Mouse (Mus musculus) embryonic facial prominence, embryonic 15.5 days (tissue): ENCODE results near the gene Ankdd1b. TPM values are rescaled to one million over a fixed set of nuclear protein-coding genes. Genes with fewer than 3 reads are reported as not detected.

ENCODE experiments used
- ATAC-seq: fragments of 200-750 bp; cut with Nextera tagmentation; 2 replicates; pipeline ENCODE4 v1.8.0; 2017; ENCODE audit warnings: low read depth, moderate TSS enrichment; ENCODE audit not compliant: insufficient number of reproducible peaks, low FRiP score, low TSS enrichment
- H3K27ac ChIP-seq: fragments of 300-500 bp; sonication (generic); replicated peaks from 2 replicates; pipeline ENCODE4 v1.5.1; 2015; ENCODE audit warnings: mild to moderate bottlenecking, inconsistent platforms
- H3K27me3 ChIP-seq: fragments of 300-500 bp; sonication (generic); 2 replicates; pipeline ENCODE4 v1.6.1; 2015; ENCODE audit warnings: inconsistent platforms
- H3K36me3 ChIP-seq: fragments of 300-500 bp; sonication (generic); 2 replicates; pipeline ENCODE4 v1.6.1; 2015; ENCODE audit warnings: mild to moderate bottlenecking, inconsistent platforms
- H3K4me1 ChIP-seq: fragments of 300-500 bp; sonication (generic); 2 replicates; pipeline ENCODE4 v1.6.1; 2015; ENCODE audit warnings: inconsistent platforms
- H3K4me2 ChIP-seq: fragments of 300-500 bp; sonication (generic); replicated peaks from 2 replicates; pipeline ENCODE4 v1.6.1; 2015; ENCODE audit warnings: mild to moderate bottlenecking, inconsistent platforms
- H3K4me3 ChIP-seq: fragments of 300-500 bp; sonication (generic); replicated peaks from 2 replicates; pipeline ENCODE4 v1.5.1; 2015; ENCODE audit warnings: mild to moderate bottlenecking, inconsistent platforms
- H3K9ac ChIP-seq: fragments of 300-500 bp; sonication (generic); 2 replicates; pipeline ENCODE4 v1.6.1; 2015; ENCODE audit warnings: inconsistent platforms
- H3K9me3 ChIP-seq: fragments of 300-500 bp; sonication (generic); replicated peaks from 2 replicates; pipeline ENCODE4 v1.6.1; 2016; ENCODE audit warnings: inconsistent platforms
- WGBS: fragments of 180-500 bp; shearing (Covaris S2); methylation state at CpG from one replicate; pipeline ENCODE4 v1.1.7; 2015; 5-methylcytosine and 5-hydroxymethylcytosine counted together
- polyA plus RNA-seq: library from polyadenylated mRNA; unstranded; fragments of >200 nt; fragmentation: Nextera tagmentation; extraction: Ambion mirVana; gene quantifications from 2 replicates; pipeline ENCODE4 v1.2.1, GENCODE M21; 2015

The Ankdd1b gene
- 0.12 and 0.26 TPM in 2 replicates for polyA plus RNA-seq

DNA sequence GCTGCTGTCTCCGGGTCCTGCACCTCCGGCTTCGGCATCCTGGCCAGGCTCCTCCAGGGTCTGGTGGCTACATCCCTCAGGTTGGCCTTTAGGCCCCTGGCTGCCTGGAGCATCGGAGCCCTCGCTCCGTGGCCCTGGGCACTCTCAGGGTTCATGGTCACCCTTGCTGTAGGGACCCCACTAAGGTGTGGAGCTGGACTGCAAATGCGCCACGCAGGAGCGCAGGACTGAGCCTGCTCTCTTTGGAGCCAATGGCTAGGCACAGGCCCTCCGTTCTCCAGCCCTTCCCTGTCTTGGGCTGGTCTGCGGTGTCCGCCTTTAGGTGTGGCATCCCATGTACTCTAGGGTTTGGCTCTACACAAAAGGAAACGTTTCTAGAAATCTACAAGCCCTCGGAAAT lies at the start of gene Ankdd1b:
Gene Ankdd1b (minus strand): TSS at position 242 of the 400 bp plus-strand sequence.
- H3K4me2 ChIP-seq: no peak within 1 kb of the TSS
- no peak within 1 kb of the TSS for H3K4me3 ChIP-seq
- 84% methylated on average over 14 of the region's 14 CpGs for WGBS
- H3K9me3 ChIP-seq: no peaks in the 10 kb centered on the region
- ATAC-seq: no peak
- H3K27ac ChIP-seq: no peak within 1 kb of the TSS
- no peaks in the 10 kb centered on the region for H3K4me1 ChIP-seq
- H3K9ac ChIP-seq: no peak within 1 kb of the TSS
- no peaks in the 10 kb centered on the region for H3K36me3 ChIP-seq
- H3K27me3 ChIP-seq: no peaks in the 10 kb centered on the region

DNA sequence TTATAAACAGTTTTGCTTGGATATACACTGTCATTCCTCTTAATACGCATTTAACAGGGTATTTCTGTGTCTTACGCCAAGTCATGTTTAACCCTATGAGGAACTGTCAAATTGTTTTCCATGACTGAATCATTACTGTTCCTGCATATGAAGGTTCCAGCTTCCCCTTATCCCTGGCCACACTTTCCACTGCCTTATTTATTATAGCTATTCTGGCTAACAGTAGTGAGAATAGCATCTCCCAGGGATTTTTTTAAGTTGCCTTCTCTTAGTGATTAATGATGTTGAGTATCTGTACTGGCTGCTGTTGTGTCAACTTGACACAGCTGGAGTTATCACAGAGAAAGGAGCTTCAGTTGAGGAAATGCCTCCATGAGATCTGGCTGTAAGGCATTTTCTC lies 46.3 kb upstream of the Ankdd1b start:
- no peaks in the 10 kb centered on the region for H3K27me3 ChIP-seq
- H3K4me2 ChIP-seq: no peak overlapping the region
- WGBS: 80% methylated on average over 2 of the region's 2 CpGs
- H3K9me3 ChIP-seq: no peaks in the 10 kb centered on the region
- H3K4me3 ChIP-seq: no peak overlapping the region
- H3K4me1 ChIP-seq: no peaks in the 10 kb centered on the region
- no peak overlapping the region for H3K27ac ChIP-seq
- no peak overlapping the region for H3K9ac ChIP-seq
- H3K36me3 ChIP-seq: no peaks in the 10 kb centered on the region; the same call in 1 of the 2 replicates
- ATAC-seq: no peak

DNA sequence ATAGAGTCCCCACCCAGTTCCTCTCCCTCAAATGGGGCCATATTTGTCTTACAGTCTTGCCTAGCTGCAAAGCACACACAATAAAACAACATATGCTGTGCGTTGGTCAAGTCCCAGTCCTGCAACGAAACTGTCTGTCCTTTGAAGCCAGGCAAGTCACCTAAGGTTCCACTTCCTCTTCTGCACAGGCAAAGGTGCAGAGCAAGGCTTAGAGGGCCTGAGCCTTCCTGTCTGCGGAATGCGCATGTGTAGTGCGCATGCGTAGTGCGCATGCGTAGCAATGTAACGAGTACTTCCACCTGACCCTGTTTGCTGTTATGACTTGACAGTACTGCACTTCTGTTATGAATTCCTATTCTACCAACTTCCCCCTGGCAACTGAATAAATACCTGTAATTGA lies 45.3 kb upstream of the Ankdd1b start:
- Histone ChIP-seq H3K9me3 (no peaks in the 10 kb centered on the region), H3K4me1 (no peaks in the 10 kb centered on the region), H3K27ac (no peak overlapping the region), H3K4me2 (no peak overlapping the region), H3K27me3 (no peaks in the 10 kb centered on the region), H3K4me3 (no peak overlapping the region), H3K9ac (no peak overlapping the region), H3K36me3 (no peaks in the 10 kb centered on the region; the same call in 1 of the 2 replicates)
- ATAC-seq: no peak
- WGBS: 85% methylated on average over 9 of the region's 9 CpGs

DNA sequence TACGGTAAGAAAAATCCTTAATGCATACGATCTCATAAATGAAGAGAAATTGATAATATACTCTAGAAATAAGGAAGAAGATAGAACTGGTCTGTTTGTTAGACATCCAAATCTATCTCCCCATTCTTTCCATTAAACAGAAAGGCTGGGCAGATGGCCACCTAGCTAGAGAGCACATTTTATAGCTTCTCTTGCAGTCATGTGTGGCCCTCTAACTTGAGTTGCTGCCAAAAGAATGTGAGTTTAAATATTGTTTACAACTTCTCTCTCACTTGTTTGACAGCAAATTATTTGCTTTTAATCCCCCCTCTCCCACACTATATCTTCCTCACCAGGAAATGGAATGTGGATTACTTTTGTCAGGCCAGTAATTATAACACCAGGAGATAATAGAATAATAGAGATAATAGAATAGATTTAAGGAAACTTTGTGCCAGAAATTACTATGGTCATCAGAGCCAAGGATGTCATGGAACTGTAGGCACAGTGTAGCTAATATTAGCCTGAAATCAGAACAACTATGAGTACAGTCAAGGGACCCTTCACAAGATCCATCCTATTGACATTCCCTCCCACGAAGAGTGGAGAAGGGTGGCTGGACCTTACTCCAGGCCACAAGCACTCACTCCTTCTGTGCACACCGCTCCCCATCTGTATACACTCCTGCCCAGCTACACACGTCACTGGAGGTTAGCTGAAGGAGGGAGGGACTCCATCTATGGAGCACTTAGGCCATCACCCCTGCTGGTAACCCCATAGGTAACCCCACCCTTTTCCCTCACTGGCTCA lies 43.4 kb upstream of the Ankdd1b start:
- Histone ChIP-seq H3K4me3 (no peak overlapping the region), H3K27me3 (no peaks in the 10 kb centered on the region), H3K9me3 (no peaks in the 10 kb centered on the region), H3K9ac (no peak overlapping the region), H3K36me3 (no peaks in the 10 kb centered on the region; the same call in 1 of the 2 replicates), H3K4me2 (no peak overlapping the region), H3K4me1 (no peaks in the 10 kb centered on the region), H3K27ac (no peak overlapping the region)
- ATAC-seq: no peak
- WGBS: 82% methylated on average over 5 of the region's 5 CpGs

DNA sequence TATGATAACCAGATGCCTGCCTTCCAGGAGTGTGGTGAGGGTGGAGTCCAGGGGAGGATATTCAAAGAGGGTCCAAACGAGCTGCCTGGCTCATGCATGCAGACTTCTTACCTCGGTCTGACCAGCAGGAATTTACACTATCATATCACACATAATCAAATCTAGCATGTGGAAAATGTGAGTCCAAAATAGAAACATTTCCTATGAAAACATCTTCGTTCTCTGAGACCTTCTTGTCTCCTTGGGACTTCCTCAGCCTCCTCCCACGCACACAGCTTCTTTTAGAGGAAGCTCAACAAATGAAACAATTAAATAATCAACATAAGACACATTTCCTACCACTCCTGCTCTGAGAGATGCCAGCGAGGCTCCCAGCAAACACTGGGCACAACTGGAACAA lies 40.9 kb upstream of the Ankdd1b start:
- H3K4me2 ChIP-seq: no peak overlapping the region
- no peak overlapping the region for H3K27ac ChIP-seq
- H3K4me1 ChIP-seq: no peaks in the 10 kb centered on the region
- no peaks in the 10 kb centered on the region; the same call in 1 of the 2 replicates for H3K36me3 ChIP-seq
- H3K27me3 ChIP-seq: no peaks in the 10 kb centered on the region
- H3K9ac ChIP-seq: no peak overlapping the region
- no peak for ATAC-seq
- no peaks in the 10 kb centered on the region for H3K9me3 ChIP-seq
- H3K4me3 ChIP-seq: no peak overlapping the region
- WGBS: 57% methylated on average over 5 of the region's 5 CpGs

DNA sequence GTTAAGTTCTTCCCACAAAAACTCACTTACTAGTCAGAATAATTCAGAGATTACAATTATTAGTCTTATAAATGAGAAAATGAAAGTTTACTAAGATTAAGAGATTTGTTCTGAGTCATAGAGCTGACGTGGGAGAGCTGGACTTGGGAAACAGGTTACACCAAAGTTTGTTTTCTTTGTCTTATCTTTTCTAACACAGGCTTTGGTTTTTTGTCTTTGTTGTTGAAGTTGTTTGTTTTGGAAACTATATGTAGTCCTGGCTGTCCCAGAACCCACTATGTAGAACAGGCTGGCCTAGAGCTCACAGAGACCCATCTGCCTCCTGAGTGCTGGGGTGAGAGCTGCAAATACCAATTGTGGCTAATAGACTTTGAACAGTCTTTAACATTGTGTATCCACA lies 40.3 kb upstream of the Ankdd1b start:
- no peaks in the 10 kb centered on the region; the same call in 1 of the 2 replicates for H3K36me3 ChIP-seq
- ATAC-seq: no peak
- WGBS: 69% methylated on average over 1 of the region's 1 CpGs

DNA sequence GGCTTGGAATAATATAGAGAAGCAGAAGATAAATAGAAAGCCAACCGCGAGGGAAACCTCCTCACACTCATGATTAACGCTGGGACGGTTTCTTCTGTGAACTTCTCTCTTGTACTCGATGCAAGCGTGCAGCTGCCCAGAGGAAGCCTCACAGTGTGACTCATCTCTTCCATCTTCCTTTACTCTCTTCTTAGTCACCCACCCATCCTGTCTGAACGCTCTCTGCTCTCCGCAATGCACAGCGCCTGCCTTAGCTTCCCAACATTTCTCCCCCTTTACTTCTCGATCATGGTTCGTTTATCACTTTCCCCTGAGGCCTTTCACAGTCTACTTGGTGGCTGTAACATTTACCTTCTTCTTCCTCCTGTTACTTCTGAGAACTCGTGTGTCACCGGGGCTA lies 39.6 kb upstream of the Ankdd1b start:
- Histone ChIP-seq H3K36me3 (no peaks in the 10 kb centered on the region), H3K27me3 (no peaks in the 10 kb centered on the region), H3K9ac (no peak overlapping the region), H3K4me2 (no peak overlapping the region), H3K27ac (no peak overlapping the region), H3K9me3 (no peaks in the 10 kb centered on the region), H3K4me1 (no peaks in the 10 kb centered on the region), H3K4me3 (no peak overlapping the region)
- 71% methylated on average over 13 of the region's 13 CpGs for WGBS
- no peak for ATAC-seq

More for the DNA sequence above, 40.3 kb upstream of the Ankdd1b start:
- Histone ChIP-seq H3K9ac (no peak overlapping the region), H3K4me1 (no peaks in the 10 kb centered on the region), H3K4me3 (no peak overlapping the region), H3K27ac (no peak overlapping the region), H3K9me3 (no peaks in the 10 kb centered on the region), H3K27me3 (no peaks in the 10 kb centered on the region), H3K4me2 (no peak overlapping the region)

DNA sequence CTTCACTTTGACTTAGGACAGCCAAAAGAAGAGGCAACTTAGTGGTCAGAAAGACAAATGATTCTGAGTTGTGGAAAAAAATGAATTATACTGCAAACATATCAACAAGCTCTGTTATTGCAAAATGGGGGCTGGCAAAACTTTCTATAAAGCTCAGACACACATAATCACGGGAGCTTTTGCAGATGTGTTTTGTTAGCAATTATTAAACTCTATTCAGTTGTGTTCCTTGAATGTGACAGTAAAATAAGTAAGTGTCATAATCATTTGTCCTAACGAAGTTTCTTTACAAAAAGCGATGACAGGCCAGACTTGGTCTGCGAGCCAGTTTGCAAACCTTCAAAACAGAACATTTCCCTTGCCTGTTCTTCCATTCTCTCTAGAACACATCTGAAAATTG lies 36.5 kb upstream of the Ankdd1b start:
- 87% methylated on average over 4 of the region's 4 CpGs for WGBS
- Histone ChIP-seq H3K27ac (no peak overlapping the region), H3K9me3 (no peaks in the 10 kb centered on the region), H3K4me2 (no peak overlapping the region), H3K9ac (no peak overlapping the region), H3K4me1 (no peaks in the 10 kb centered on the region), H3K36me3 (no peaks in the 10 kb centered on the region), H3K27me3 (no peaks in the 10 kb centered on the region), H3K4me3 (no peak overlapping the region)
- no peak for ATAC-seq

DNA sequence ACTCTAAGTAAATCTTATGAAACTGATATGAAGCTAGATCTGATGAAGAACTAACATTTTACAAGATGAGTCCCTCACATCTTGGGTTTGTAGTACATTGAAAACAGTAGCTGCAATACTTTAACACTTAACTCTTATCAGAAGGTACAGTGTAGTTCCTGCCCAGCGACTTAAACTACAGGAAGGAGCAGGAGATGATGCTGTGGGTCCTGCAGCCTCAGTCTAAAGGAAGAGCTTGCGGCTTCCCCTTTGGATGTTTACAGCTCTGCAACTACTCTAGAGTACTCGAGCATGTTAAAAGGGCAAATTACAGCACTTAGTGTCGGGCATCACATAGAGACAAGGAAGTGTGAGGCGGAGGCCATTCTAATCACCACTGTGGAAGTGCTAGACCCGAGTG lies 35.3 kb upstream of the Ankdd1b start:
- no peak overlapping the region for H3K9ac ChIP-seq
- no peaks in the 10 kb centered on the region for H3K36me3 ChIP-seq
- H3K4me3 ChIP-seq: no peak overlapping the region
- H3K27me3 ChIP-seq: no peaks in the 10 kb centered on the region
- H3K9me3 ChIP-seq: no peaks in the 10 kb centered on the region
- H3K4me1 ChIP-seq: no peaks in the 10 kb centered on the region
- no peak overlapping the region for H3K4me2 ChIP-seq
- 77% methylated on average over 6 of the region's 6 CpGs for WGBS
- no peak for ATAC-seq
- no peak overlapping the region for H3K27ac ChIP-seq

DNA sequence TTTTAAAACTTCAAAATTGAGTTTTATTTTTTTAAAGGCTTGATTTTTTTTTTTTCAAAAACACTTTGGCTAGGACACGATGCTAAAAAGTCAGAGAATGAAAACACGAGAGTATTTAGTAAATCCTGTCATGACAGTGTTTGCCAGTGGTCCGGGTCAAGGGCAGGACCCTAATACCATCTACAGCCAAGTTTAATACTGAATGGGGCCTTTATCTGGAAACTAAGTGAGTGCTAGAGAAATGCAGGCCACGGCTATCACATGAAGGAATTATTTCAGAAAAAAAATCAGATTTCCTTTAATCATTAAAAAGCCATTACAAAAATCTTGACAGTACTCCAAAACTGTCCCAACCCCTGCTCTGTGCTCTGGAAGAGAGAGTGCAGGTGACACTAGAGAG lies 34.7 kb upstream of the Ankdd1b start:
- H3K4me3 ChIP-seq: no peak overlapping the region
- 84% methylated on average over 4 of the region's 4 CpGs for WGBS
- H3K27me3 ChIP-seq: no peaks in the 10 kb centered on the region
- H3K9ac ChIP-seq: no peak overlapping the region
- H3K9me3 ChIP-seq: no peaks in the 10 kb centered on the region
- no peak overlapping the region for H3K4me2 ChIP-seq
- H3K36me3 ChIP-seq: peaks cover 3% of the 10 kb centered on the region; the same call in 1 of the 2 replicates
- no peak overlapping the region for H3K27ac ChIP-seq
- no peak for ATAC-seq
- H3K4me1 ChIP-seq: no peaks in the 10 kb centered on the region

DNA sequence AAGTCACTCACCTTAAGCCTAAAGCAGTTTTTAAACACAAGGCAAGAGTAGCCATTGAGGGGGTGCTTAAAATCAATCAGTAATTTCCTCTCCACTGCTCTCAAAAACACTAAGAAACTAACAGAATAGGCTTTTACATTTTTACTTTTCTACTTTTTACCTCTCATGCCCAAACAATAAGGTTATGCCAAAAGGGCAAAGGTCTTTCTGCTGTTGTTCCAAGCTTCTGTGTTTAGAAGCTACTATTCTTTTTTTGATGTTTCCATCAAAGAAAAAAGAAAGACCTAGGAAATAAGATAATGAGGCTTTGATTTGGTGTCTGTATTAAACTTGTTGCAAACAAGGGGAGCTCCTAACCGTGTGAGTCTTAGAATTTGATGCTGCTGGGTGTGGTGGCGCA lies 28.9 kb upstream of the Ankdd1b start:
- peaks cover 6% of the 10 kb centered on the region; the same call in 1 of the 2 replicates for H3K36me3 ChIP-seq
- 76% methylated on average over 2 of the region's 2 CpGs for WGBS
- H3K4me3 ChIP-seq: no peak overlapping the region
- H3K4me1 ChIP-seq: no peaks in the 10 kb centered on the region
- ATAC-seq: no peak
- no peak overlapping the region for H3K9ac ChIP-seq
- H3K27me3 ChIP-seq: no peaks in the 10 kb centered on the region
- H3K27ac ChIP-seq: no peak overlapping the region
- H3K4me2 ChIP-seq: no peak overlapping the region
- H3K9me3 ChIP-seq: no peaks in the 10 kb centered on the region

DNA sequence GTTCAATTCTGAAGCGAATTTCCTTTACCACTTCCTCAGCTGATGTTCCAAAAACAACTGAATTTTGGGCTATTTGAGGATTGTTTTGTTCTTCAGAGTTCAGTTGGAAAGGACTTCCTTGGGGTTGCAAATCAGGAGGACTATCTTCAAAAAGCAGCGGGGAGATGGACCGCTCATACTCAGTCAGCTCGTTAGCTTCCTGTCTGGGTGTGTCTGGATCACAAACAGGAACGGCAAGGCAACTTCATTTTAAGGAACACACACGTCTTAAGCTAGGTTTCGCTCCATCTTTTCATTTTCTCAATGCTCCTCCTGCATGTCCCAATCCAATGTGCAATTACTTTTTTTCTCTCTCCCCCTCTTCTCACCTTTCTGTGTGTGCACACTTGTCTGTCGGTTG lies 25.6 kb upstream of the Ankdd1b start:
- H3K27ac ChIP-seq: no peak overlapping the region
- no peak for ATAC-seq
- no peaks in the 10 kb centered on the region for H3K9me3 ChIP-seq
- H3K36me3 ChIP-seq: peaks cover 9% of the 10 kb centered on the region; the same call in 1 of the 2 replicates
- H3K4me1 ChIP-seq: no peaks in the 10 kb centered on the region
- no peak overlapping the region for H3K4me3 ChIP-seq
- no peak overlapping the region for H3K9ac ChIP-seq
- H3K4me2 ChIP-seq: no peak overlapping the region
- WGBS: 79% methylated on average over 8 of the region's 8 CpGs
- H3K27me3 ChIP-seq: no peaks in the 10 kb centered on the region
